Mouse (Mus musculus) left cerebral cortex, adult 2 months (tissue): ENCODE measurements around the gene Foxp1. TPM values are rescaled to one million over a fixed set of nuclear protein-coding genes. Genes with fewer than 3 reads are reported as not detected.
A peak's percentile ranks its signal among the peaks of the same experiment; 100 is the strongest.

ENCODE experiments used
- DNase-seq, 2 experiments: peaks; one replicate each; pipeline ENCODE4 v3.0.0; 2021 to 2022; ENCODE audit warnings: low spot score in 2 of 2, mixed read lengths in 1 of 2; ENCODE audit errors: extremely low spot score in 1 of 2
- H3K27ac ChIP-seq: fragments of 200-600 bp; 2 replicates; pipeline ENCODE4 v1.8.1; 2022
- H3K4me3 ChIP-seq: fragments of 200-600 bp; 2 replicates; pipeline ENCODE4 v1.8.1; 2022
- CTCF ChIP-seq: fragments of 200-600 bp; IDR thresholded peaks from 2 replicates; pipeline ENCODE4 v1.8.1; 2022; ENCODE audit warnings: antibody characterized with exemption, mild to moderate bottlenecking, moderate library complexity
- intact Hi-C: fragments of 180-260 bp; cut with DNase I; formaldehyde crosslinking; loops from one replicate; pipeline ENCODE4 v1.15.1; 2025
- total RNA-seq, 2 experiments: library from RNA; stranded (reverse); gene quantifications; 2 replicates each; pipeline ENCODE4 v1.2.3; 2021

Gene Foxp1
- total RNA-seq, 2 experiments from 2014 or later = 133 to 139 TPM

GRCm38 (mm10) chr6:99101489-99101908, 421.0 kb downstream of the Foxp1 start:
- no peak for DNase-seq
- intact Hi-C loops = no loop called here
- no peak overlapping the region for H3K4me3 ChIP-seq
- no peak for TF ChIP-seq CTCF
- peak overlapping the region; percentile 36; the same call in 1 of the 2 replicates for H3K27ac ChIP-seq

- no peak for DNase-seq
- H3K27ac ChIP-seq = no peak overlapping the region
- TF ChIP-seq CTCF = no peak
- H3K4me3 ChIP-seq = no peak overlapping the region
- intact Hi-C loops = no loop called here
Observed at GRCm38 (mm10) chr6:99100331-99100730, 422.2 kb downstream of the Foxp1 start.

- no peak for DNase-seq
- intact Hi-C loops = no loop called here
- TF ChIP-seq CTCF = no peak
Observed at GRCm38 (mm10) chr6:99099781-99100180, 422.7 kb downstream of the Foxp1 start.

GRCm38 (mm10) chr6:99097191-99097590, 425.3 kb downstream of the Foxp1 start:
- no peak for TF ChIP-seq CTCF
- intact Hi-C loops = no loop called here
- no peak overlapping the region for H3K27ac ChIP-seq

More at GRCm38 (mm10) chr6:99099781-99100180, 422.7 kb downstream of the Foxp1 start:
- Histone ChIP-seq H3K4me3 (no peak overlapping the region), H3K27ac (no peak overlapping the region)

GRCm38 (mm10) chr6:99096776-99097166, 425.8 kb downstream of the Foxp1 start:
- DNase-seq = no peak
- TF ChIP-seq CTCF = no peak
- intact Hi-C loops = no loop called here
- Histone ChIP-seq H3K27ac (no peak overlapping the region), H3K4me3 (no peak overlapping the region)

More at GRCm38 (mm10) chr6:99097191-99097590, 425.3 kb downstream of the Foxp1 start:
- no peak for DNase-seq
- no peak overlapping the region for H3K4me3 ChIP-seq

- H3K4me3 ChIP-seq = peak overlapping the region; percentile 38
- TF ChIP-seq CTCF = no peak
- intact Hi-C loops = no loop called here
- H3K27ac ChIP-seq = peak overlapping the region; percentile 66
- DNase-seq = peak in 1 of 2 experiments; percentile 18
Observed at GRCm38 (mm10) chr6:99096105-99096775, 426.3 kb downstream of the Foxp1 start.

- peak overlapping the region; percentile 66 for H3K27ac ChIP-seq
- intact Hi-C loops = no loop called here
Observed at GRCm38 (mm10) chr6:99095185-99096104, 427.1 kb downstream of the Foxp1 start.

GRCm38 (mm10) chr6:99094339-99094989, 428.1 kb downstream of the Foxp1 start:
- Histone ChIP-seq H3K4me3 (peak overlapping the region; percentile 38; the same call in 1 of the 2 replicates), H3K27ac (no peak overlapping the region)
- intact Hi-C loops = no loop called here
- no peak for DNase-seq
- TF ChIP-seq CTCF = no peak

More at GRCm38 (mm10) chr6:99095185-99096104, 427.1 kb downstream of the Foxp1 start:
- TF ChIP-seq CTCF = no peak
- peak overlapping the region; percentile 38 for H3K4me3 ChIP-seq
- no peak for DNase-seq

- no peak for TF ChIP-seq CTCF
- H3K27ac ChIP-seq = no peak overlapping the region
- H3K4me3 ChIP-seq = no peak overlapping the region
- intact Hi-C loops = no loop called here
- no peak for DNase-seq
Observed at GRCm38 (mm10) chr6:99093856-99094255, 428.7 kb downstream of the Foxp1 start.

- no peak for TF ChIP-seq CTCF
- Histone ChIP-seq H3K4me3 (no peak overlapping the region), H3K27ac (no peak overlapping the region)
- intact Hi-C loops = no loop called here
- DNase-seq = no peak
Observed at GRCm38 (mm10) chr6:99093208-99093607, 429.3 kb downstream of the Foxp1 start.

- no peak overlapping the region for H3K4me3 ChIP-seq
- intact Hi-C loops = no loop called here
- no peak for DNase-seq
- TF ChIP-seq CTCF = no peak
- no peak overlapping the region for H3K27ac ChIP-seq
Observed at GRCm38 (mm10) chr6:99091799-99092198, 430.7 kb downstream of the Foxp1 start.

GRCm38 (mm10) chr6:99087598-99087997, 434.9 kb downstream of the Foxp1 start:
- no peak for TF ChIP-seq CTCF
- H3K27ac ChIP-seq = no peak overlapping the region
- H3K4me3 ChIP-seq = no peak overlapping the region
- intact Hi-C loops = no loop called here
- DNase-seq = no peak
